In the genomic region with DNA sequence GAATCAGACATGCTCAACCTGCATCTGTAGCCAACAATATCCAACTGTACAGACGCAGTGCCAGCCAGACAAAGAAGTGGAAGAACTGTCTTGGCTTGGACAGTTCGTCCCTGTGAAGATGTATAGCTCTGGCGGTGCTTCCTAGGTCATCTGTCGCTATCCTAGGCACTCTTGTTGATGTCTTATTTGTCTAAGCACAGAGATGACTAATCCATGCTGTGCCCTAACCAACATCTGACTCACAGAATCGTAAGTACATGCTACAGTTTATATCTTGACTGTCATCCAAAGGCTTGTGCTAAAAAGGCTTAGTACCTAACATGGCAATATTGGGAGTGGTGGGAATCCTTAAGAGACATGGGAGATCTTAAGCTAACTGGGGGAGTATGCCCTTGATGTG, we compare ENCODE assay signal across 24 mouse cellular contexts.
"Had no signal": no experiment of that assay in that cellular context is flagged by ENCODE, and none has a peak within 500 bp of the region (broad histone marks: within the 10 kb centered on the region; RNA-seq: fewer than 3 reads in every experiment).

No protein-coding gene starts in this region.

- H3K4me3 ChIP-seq: layer of hippocampus, adult 2 months; limb, embryonic 10.5 days; limb, embryonic 13.5 days; liver, embryonic 12.5 days; liver, embryonic 15.5 days; lung, embryonic 15.5 days; megakaryocyte, embryonic 14.5 days; midbrain, embryonic 10.5 days; midbrain, embryonic 13.5 days; neural tube, embryonic 12.5 days; neural tube, embryonic 15.5 days had no signal

- ATAC-seq: liver, embryonic 12.5 days; midbrain, embryonic 13.5 days had no signal

- H3K36me3 ChIP-seq: limb, embryonic 10.5 days; limb, embryonic 13.5 days; liver, embryonic 12.5 days; liver, embryonic 15.5 days; lung, embryonic 15.5 days; midbrain, embryonic 10.5 days; midbrain, embryonic 13.5 days; neural tube, embryonic 12.5 days; neural tube, embryonic 15.5 days had no signal

- DNase-seq: kidney, adult 8-10 months; kidney, postnatal 14 days; kidney, postnatal 4 days; layer of hippocampus, adult 9-11 months; liver; lung, adult 18-20 months; lung, postnatal 10 days; lung, postnatal 36 days; right cerebral cortex, adult 18-20 months; right cerebral cortex, postnatal 14 days; right cerebral cortex, postnatal 4 days; thymus, postnatal 25 days had no signal

- H3K9ac ChIP-seq: limb, embryonic 13.5 days; liver, embryonic 12.5 days; liver, embryonic 15.5 days; lung, embryonic 15.5 days; midbrain, embryonic 13.5 days; neural tube, embryonic 12.5 days; neural tube, embryonic 15.5 days had no signal

- H3K27me3 ChIP-seq: liver, embryonic 12.5 days; liver, embryonic 15.5 days; lung, embryonic 15.5 days; neural tube, embryonic 12.5 days; neural tube, embryonic 15.5 days had no signal

- H3K27ac ChIP-seq: layer of hippocampus, adult 2 months; limb, embryonic 10.5 days; limb, embryonic 13.5 days; liver, embryonic 12.5 days; liver, embryonic 15.5 days; lung, embryonic 15.5 days; midbrain, embryonic 10.5 days; midbrain, embryonic 13.5 days; neural tube, embryonic 12.5 days; neural tube, embryonic 15.5 days; stomach, postnatal 0 days had no signal

- H3K4me2 ChIP-seq: limb, embryonic 13.5 days; liver, embryonic 12.5 days; liver, embryonic 15.5 days; lung, embryonic 15.5 days; midbrain, embryonic 13.5 days; neural tube, embryonic 12.5 days; neural tube, embryonic 15.5 days had no signal

- H3K4me1 ChIP-seq: limb, embryonic 10.5 days; limb, embryonic 13.5 days; liver, embryonic 12.5 days; liver, embryonic 15.5 days; lung, embryonic 15.5 days; megakaryocyte, embryonic 14.5 days; midbrain, embryonic 10.5 days; midbrain, embryonic 13.5 days; neural tube, embryonic 12.5 days; neural tube, embryonic 15.5 days had no signal

- H3K9me3 ChIP-seq: liver, embryonic 12.5 days; liver, embryonic 15.5 days; lung, embryonic 15.5 days; neural tube, embryonic 15.5 days had no signal
